Mouse (Mus musculus): ENCODE measurements around the gene Gm35315.
A peak's percentile ranks its signal among the peaks of the same experiment; 100 is the strongest.
"Not testable (repeated sequence)": the region's sequence is repeated elsewhere in the genome, so short reads cannot be mapped to it uniquely, and the experiment has no call there.

Gm35315 gene

DNA sequence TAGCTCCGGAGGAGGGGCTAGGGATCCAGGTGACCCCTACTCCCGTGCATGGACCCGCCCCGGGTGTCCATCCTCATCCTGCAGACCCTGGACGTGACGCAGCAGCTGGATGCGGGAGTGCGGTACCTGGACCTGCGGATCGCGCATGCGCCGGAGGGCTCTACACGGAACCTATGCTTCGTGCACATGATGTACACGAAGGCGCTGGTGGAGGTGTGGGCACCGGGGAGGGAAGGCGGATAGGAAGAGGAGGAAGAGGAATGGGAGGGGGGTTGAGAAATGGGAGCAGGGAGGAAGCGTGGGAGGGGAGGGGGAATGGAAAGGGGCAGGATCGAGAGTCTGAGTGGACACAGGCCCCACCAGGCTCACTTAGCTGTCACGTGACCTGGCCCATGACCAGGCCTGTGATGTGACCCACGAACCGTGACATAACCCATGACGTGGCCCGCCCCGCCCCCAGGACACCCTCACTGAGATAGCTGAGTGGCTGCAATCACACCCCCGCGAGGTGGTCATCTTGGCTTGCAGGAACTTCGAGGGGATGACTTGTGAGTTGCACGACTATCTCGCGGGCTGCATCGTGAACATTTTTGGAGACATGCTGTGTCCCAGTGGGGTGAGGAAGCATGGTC lies 7.6 kb upstream of the Gm35315 start:
- no peak for DNase-seq (ENCODE audit: low spot score)

DNA sequence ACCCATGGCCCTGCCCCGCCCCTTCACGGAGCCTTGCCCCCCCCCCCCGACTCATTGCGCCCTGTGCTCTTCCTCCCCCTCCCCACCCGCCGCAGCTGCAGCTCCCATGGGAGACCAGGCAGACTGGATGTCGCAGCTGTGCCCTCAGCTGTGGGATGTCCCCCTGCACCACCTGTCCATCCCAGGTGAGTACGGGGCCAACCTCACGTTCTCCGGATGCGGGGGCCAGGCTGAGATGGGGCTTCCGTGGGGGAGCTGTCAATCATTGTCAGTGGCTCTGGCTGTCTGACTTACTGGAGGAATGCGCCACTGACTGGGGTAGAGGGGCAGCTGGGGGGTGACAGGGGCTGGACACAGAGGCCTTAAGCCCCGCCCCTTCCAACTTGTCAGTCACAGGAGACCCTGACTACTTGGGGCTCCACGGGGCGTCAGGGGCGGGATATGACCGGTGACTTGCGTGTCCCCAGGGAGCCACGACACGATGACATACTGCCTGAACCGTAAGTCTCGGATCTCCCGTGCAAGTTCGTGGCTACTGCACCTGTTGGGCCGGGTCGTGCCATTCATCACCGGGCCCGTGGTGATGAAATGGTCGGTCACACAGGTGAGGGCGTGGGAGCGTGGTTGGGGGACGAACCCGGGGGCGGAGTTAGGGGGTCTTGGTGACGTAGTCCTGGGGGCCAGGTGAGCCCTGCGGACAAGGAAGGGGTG lies 6.9 kb upstream of the Gm35315 start:
- DNase-seq (ENCODE audit: low spot score), result no peak

DNA sequence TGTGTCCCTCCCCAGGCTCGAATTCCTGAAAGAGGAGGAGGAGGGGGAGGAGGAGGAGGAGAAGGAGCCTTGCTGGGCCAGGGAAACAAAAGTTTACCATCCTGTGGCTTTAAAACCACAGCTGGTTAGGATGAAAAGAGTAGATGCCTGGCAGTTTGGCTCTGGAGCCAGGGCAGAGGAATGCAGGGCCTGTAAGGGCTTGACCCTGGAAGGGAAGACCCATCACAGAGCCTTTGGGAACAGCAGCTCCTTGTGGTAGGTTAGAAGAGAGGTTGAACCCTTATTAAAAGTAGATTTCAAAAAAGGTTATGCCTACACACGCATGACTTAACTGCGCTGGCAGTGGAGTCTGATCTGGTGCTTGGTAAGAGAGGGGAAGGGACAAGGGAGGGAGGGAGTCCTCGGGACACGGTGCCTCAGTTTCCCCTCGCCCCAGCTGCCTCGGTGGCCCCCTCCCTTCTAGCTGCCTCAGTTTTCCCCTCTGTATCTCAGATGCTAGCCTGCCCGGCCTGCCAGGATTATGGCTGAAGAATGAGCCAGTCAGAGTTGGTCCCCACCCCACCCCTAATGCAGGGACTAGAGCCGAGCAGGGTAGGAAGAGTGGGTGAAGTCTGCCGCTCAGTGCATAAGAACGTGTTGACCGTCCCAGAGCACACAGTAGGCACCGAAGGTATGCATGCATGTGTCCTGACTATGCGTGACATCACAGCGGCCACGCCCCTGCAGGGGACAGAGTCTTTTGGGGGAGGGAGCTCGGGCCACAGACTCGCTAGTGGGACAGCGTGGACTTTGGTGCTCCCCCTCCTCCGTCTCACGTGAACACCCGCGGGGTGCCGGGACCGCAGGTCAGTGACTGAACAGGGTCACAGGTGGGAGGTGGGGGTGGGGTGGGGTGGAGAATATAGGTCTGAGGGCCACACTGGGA lies 5.7 kb upstream of the Gm35315 start, which contains the start of gene Plcxd1:
Plcxd1 (plus strand) TSS at position 314 of the 925 bp plus-strand sequence.
- DNase-seq (ENCODE audit: low spot score), result no peak

DNA sequence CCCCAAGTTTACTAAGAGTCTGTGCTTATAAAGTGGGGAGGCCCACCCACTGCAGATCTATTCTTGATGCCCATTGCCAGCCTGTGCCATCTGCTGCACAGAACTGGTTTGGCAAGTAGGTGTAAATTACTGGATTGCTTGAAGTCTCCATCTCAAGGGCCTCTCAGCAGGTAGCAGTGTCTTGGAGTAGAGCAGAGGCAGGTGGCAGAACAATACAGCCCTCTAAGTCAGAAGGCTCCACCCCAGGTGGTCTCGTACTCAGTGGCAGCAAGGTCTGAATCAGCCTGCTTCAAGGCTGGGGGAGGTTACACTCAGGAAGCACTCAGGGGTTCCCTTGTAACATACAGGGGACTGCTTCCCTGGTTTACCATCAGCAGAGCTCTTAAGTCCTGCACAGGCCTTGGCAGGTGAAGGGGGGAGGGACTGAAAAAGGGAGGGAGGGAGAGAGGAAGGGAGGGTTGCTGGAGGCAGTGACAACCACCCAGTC lies 4.8 kb upstream of the Gm35315 start:
- DNase-seq (ENCODE audit: low spot score), result no peak

DNA sequence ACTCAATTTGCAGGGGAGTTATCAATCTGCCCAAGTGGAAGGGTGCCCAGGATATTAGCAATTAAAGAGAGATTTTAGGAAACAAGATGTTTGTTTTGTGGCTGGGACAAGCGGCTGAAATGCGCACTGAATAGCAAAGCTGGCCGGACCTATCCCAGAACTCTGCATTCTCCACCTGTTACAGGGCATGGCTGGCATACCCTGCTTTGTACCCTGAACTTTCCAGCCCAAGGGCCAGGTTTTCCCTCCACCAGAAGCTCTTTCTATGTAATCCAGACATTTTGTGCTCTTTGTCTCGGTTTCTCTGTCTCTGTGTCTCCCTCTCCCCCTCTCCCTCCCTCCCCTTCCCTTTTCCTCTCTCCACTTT lies 610 bp upstream of the Gm35315 start:
- no peak for DNase-seq (ENCODE audit: low spot score)

DNA sequence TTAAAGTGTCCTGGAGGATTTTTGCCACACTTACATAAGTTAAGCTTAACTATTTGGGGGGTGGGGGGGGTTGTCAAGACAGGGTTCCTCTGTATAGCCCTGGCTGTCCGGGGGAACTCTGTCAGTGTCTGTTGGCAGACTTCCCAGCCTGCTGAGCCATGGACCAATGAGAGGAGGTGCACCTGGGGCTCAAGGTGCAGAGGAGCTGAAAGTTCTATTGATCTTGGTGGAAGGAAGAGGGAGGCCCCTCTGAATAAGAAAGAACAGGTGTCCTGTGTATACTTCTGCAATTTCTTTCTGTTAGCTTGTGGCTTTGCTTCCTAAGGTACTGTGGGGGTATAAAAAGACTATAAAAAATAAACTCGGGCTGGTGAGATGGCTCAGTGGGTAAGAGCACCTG lies 2.7 kb downstream of the Gm35315 start:
- no peak for DNase-seq (ENCODE audit: low spot score)

DNA sequence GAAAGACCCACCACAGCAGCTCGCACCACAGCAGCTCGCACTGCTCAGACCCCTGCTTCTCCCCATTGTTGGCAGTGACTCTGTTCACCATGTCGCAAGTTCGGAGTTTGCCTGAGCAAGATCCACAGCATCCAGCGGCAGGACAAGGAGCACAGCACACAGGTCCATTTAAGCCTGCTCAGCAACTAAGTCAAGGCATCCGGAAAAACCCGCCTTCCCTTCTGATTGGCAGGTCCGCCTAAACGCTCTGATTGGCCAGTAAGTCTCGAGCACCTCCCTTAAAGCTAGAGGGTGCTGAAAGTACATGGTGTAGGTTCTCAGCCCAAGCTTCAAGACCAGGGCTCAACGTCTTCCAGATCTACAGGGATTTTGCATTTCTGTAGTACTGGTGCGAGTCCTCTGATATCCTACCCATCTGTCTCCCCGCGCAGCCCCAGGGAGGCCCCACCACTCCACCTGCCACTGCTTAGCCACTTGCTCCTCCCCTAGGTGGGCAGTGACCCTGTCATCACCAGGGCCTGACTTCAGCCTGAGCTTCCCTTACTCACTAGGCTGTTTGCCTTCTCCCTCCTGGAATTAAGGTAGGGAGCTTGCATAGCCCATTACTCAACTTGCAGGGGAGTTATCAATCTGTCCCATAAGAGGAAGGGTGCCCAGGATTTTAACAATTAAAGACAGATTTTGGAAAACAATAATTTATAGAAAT lies 7.9 kb downstream of the Gm35315 start:
- peak; percentile 69 for DNase-seq (ENCODE audit: low spot score)

DNA sequence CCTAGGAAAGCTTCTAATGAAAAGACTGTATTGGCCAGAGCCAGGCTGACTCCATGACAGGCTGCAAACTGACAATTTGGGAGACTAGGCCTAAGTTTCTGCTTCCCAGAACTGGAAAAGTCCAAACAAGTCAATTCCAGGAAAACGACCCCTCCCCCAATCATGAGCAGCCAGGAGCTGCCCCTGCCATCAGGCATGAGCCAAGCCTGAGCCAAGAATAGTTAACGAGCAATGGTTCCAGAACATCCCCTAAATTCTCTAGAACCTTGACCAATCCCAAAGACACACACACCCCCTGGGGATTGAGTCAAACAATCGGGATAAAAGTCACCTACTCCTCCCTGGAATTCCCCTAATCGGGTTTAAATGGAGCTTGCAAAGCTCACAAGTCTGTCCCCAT lies 11.3 kb downstream of the Gm35315 start:
- DNase-seq (ENCODE audit: low spot score), result peak; percentile 4

DNA sequence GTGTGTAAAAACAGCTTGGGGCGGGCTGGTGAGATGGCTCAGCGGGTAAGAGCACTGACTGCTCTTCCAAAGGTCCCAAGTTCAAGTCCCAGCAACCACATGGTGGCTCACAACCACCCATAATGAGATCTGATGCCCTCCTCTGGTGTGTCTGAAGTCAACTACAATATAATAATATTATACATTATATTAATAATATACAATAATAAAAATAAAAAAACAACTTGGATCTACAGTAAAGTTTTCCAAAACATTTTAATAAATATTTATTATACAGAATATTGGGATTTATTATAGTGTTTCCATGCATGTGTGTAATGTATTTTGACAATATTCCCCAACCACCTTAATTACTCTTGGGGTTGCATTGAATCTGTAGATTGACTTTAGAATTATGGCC lies 21.8 kb downstream of the Gm35315 start, which contains the start of gene Gm17655:
Gm17655 (minus strand) TSS at position 101 of the 400 bp plus-strand sequence.
- not testable (repeated sequence) for DNase-seq (ENCODE audit: low spot score)

DNA sequence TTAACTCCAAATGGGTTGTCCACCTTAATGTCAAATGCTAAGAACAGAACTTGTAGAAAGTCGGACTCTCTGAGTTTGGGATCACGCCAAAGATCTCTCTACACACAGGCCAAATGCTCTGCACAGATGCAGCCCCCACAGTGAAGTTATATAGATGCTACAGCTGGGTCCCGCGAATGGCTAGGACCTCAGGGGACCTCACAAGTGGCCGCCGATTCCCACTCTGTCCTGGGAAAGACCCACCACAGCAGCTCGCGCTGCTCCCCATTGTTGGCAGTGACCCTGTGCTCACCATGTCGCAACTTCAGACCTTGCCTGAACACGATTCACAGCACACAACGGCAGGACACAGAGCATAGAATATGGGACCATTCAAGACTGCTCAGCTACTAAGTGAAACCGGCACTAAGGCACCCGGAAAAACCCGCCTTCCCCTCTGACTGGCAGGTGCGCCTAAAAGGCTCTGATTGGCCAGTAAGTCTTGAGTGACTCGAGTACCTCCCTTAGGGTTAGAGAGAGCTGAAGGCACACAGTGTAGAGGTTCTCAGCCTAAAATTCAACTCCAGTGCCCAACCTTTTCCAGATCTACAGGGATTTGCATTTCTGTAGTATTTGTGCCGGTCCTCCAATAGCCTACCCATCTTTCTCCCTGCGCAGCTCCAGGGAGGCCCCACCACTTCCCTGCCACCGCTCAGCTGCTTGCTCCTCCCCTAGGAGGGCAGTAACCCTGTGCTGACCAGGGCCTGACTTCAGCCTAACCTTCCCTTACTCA lies 36.4 kb downstream of the Gm35315 start:
- DNase-seq (ENCODE audit: low spot score), result peak; percentile 88

Measured in yolk sac, embryonic 10.5 days (tissue).